Comparison of ENCODE assay signal across 1 mouse cellular context in genomic region chr19:41466475-41466874, GRCm38 (mm10).
TF ChIP-seq lines count a peak whose summit lies in the region.

No protein-coding gene starts in this region.

TF ChIP-seq in CH12.LX, 34 proteins besides CTCF, POLR2A, EP300 and RAD21 (continued from another document):
- TF ChIP-seq MYC (IDR thresholded peaks at IDR 0.05; ENCODE audit: low read depth, low read length), result 0 out of 2 replicates have a peak, but pooled peaks have one; percentile 49
- TF ChIP-seq HCFC1 (IDR thresholded peaks at IDR 0.05; ENCODE audit: low read depth, low read length), result no peak
- TF ChIP-seq KAT2A (IDR thresholded peaks at IDR 0.05; ENCODE audit: insufficient replicate concordance, low read length), result no peak
- TF ChIP-seq MAFK (IDR thresholded peaks at IDR 0.05; ENCODE audit: insufficient replicate concordance, low read length), result no peak
- TF ChIP-seq NELFE (IDR thresholded peaks at IDR 0.05; ENCODE audit: low read depth, low read length), result no peak
- TF ChIP-seq SMC3 (IDR thresholded peaks at IDR 0.05; ENCODE audit: low read depth, low read length), result no peak
- TF ChIP-seq JUN (IDR thresholded peaks at IDR 0.05; ENCODE audit: insufficient read depth, low read depth, low read length), result no peak; the same call in 1 of the 2 replicates
- TF ChIP-seq CHD2 (IDR thresholded peaks at IDR 0.05; ENCODE audit: low read length), result no peak
